Mouse (Mus musculus): Measurements from ENCODE around the gene Gm5108. TPM values are rescaled to one million over a fixed set of nuclear protein-coding genes. Genes with fewer than 3 reads are reported as not detected.

The Gm5108 gene
- total and polyA plus RNA-seq, 2 experiments from 2014 or later, result not detected

DNA sequence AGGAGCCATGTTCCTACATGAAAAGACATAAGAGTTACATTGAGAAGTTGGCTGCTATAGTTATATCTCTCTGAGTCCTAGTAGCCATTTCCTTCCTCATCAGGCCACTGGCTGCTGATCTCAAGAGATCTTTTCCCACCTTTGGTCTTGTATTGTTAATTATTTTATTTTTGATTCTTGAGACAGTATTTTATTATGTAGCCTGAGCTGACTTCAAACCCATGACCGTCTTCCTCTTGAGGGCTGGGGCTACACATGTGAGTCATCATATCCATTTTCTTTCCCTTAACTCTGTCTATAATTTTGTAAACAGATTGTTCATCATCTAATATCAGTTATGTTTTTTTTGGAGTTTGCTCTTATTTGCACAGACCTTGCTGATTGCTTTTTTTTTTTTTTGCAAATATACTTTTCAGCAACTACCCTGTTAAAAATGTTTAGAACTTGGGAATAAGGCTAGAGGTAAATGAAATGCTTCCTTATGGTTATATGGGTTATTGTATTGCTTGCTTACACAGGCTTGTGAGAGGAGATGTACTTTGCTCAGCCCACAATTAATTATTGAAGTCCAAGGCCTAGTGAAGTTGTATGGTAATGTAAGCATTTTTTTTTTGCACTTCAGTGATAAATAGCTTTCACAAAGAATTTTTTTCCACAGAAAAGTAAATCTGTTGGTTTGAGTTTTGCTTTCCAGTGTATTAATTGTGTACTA lies 2.8 kb downstream of the Gm5108 start:
- Histone ChIP-seq H3K4me2 (ENCODE audit: low read depth, low read length, poor library complexity, severe bottlenecking) (no peak overlapping the region), H3K9me3 (ENCODE audit: low read length) (no peaks in the 10 kb centered on the region), H3K27me3 (ENCODE audit: insufficient read depth, low read length) (no peaks in the 10 kb centered on the region), H3K4me1 (ENCODE audit: insufficient read depth, low read length) (peaks cover 2% of the 10 kb centered on the region; the same call in 1 of the 2 replicates), H3K27ac (ENCODE audit: low read depth, low read length) (no peak overlapping the region), H3K4me3 (ENCODE audit: low read depth, low read length) (no peak overlapping the region), H3K36me3 (ENCODE audit: insufficient read depth, low read length) (no peaks in the 10 kb centered on the region), H3K9ac (replicated peaks; ENCODE audit: low read length, poor library complexity, severe bottlenecking) (no peak overlapping the region)
- DNase-seq (ENCODE audit: low spot score) (no peak), ATAC-seq (ENCODE audit: low FRiP score) (no peak)
- 98% methylated on average over 1 of the region's 1 CpGs for WGBS
- TF ChIP-seq CTCF (IDR thresholded peaks at IDR 0.05), result no peak

GRCm38 (mm10) chr5:67946321-67946720 lies 4.9 kb downstream of the Gm5108 start, which contains the start of gene Gm21905:
Gene Gm21905, minus strand, starts transcription at chr5:67946421.
- TF ChIP-seq CTCF (IDR thresholded peaks at IDR 0.05), result no peak
- 76% methylated on average over 5 of the region's 5 CpGs for WGBS
- no peaks in the 10 kb centered on the region for H3K27me3 ChIP-seq (ENCODE audit: insufficient read depth, low read length)
- H3K27ac ChIP-seq (ENCODE audit: low read depth, low read length), result no peak within 1 kb of the TSS
- H3K9me3 ChIP-seq (ENCODE audit: low read length), result no peaks in the 10 kb centered on the region
- no peak for DNase-seq (ENCODE audit: low spot score)
- H3K36me3 ChIP-seq (ENCODE audit: insufficient read depth, low read length), result no peaks in the 10 kb centered on the region
- no peak for ATAC-seq (ENCODE audit: low FRiP score)
- no peak within 1 kb of the TSS for H3K9ac ChIP-seq (replicated peaks; ENCODE audit: low read length, poor library complexity, severe bottlenecking)
- H3K4me1 ChIP-seq (ENCODE audit: insufficient read depth, low read length), result peaks cover 2% of the 10 kb centered on the region; the same call in 1 of the 2 replicates
- no peak within 1 kb of the TSS for H3K4me3 ChIP-seq (ENCODE audit: low read depth, low read length)
- H3K4me2 ChIP-seq (ENCODE audit: low read depth, low read length, poor library complexity, severe bottlenecking), result no peak within 1 kb of the TSS

DNA sequence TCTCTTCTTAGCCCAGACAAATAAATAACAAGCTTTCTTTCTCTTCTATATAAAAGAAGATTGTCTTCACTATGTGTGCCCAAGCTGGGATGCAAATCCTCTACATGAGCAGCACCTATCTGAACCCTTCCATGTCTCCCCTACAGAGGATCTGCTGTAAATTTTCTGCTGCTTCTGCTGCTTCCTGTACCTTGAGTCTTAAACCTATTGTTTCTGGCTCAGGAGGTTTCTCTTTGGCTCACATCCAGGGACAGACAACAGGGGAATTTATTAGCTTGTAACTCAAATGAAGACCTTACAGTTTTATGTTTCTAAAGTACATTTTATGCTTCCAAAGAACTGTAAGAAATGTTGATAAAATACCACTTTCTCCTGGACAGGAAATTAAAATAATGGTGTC lies 5.5 kb downstream of the Gm5108 start:
- no peak overlapping the region for H3K27ac ChIP-seq (ENCODE audit: low read depth, low read length)
- DNase-seq (ENCODE audit: low spot score) (no peak), ATAC-seq (ENCODE audit: low FRiP score) (no peak)
- H3K4me3 ChIP-seq (ENCODE audit: low read depth, low read length), result no peak overlapping the region
- no peak overlapping the region for H3K9ac ChIP-seq (replicated peaks; ENCODE audit: low read length, poor library complexity, severe bottlenecking)
- H3K4me2 ChIP-seq (ENCODE audit: low read depth, low read length, poor library complexity, severe bottlenecking), result no peak overlapping the region
- no peaks in the 10 kb centered on the region for H3K36me3 ChIP-seq (ENCODE audit: insufficient read depth, low read length)
- no peaks in the 10 kb centered on the region for H3K27me3 ChIP-seq (ENCODE audit: insufficient read depth, low read length)
- H3K4me1 ChIP-seq (ENCODE audit: insufficient read depth, low read length), result peaks cover 2% of the 10 kb centered on the region; the same call in 1 of the 2 replicates
- TF ChIP-seq CTCF (IDR thresholded peaks at IDR 0.05), result no peak
- H3K9me3 ChIP-seq (ENCODE audit: low read length), result no peaks in the 10 kb centered on the region

- no peak overlapping the region for H3K4me2 ChIP-seq (ENCODE audit: low read depth, low read length, poor library complexity, severe bottlenecking)
- WGBS, result 70% methylated on average over 5 of the region's 5 CpGs
- TF ChIP-seq CTCF (IDR thresholded peaks at IDR 0.05), result no peak
- H3K27me3 ChIP-seq (ENCODE audit: insufficient read depth, low read length), result no peaks in the 10 kb centered on the region
- DNase-seq (ENCODE audit: low spot score), result no peak
- H3K9me3 ChIP-seq (ENCODE audit: low read length), result no peaks in the 10 kb centered on the region
- no peak overlapping the region for H3K9ac ChIP-seq (replicated peaks; ENCODE audit: low read length, poor library complexity, severe bottlenecking)
- no peak overlapping the region for H3K27ac ChIP-seq (ENCODE audit: low read depth, low read length)
- peaks cover 2% of the 10 kb centered on the region; the same call in 1 of the 2 replicates for H3K4me1 ChIP-seq (ENCODE audit: insufficient read depth, low read length)
- H3K36me3 ChIP-seq (ENCODE audit: insufficient read depth, low read length), result no peaks in the 10 kb centered on the region
- no peak for ATAC-seq (ENCODE audit: low FRiP score)
- no peak overlapping the region for H3K4me3 ChIP-seq (ENCODE audit: low read depth, low read length)
These were observed 6.6 kb downstream of the Gm5108 start for GRCm38 (mm10) chr5:67948074-67948473.

GRCm38 (mm10) chr5:67954097-67954496 lies 12.6 kb downstream of the Gm5108 start:
- no peaks in the 10 kb centered on the region for H3K4me1 ChIP-seq (ENCODE audit: insufficient read depth, low read length)
- WGBS, result 71% methylated on average over 4 of the region's 4 CpGs
- H3K9me3 ChIP-seq (ENCODE audit: low read length), result no peaks in the 10 kb centered on the region
- no peak for TF ChIP-seq CTCF (IDR thresholded peaks at IDR 0.05)
- no peak for ATAC-seq (ENCODE audit: low FRiP score)
- H3K9ac ChIP-seq (replicated peaks; ENCODE audit: low read length, poor library complexity, severe bottlenecking), result no peak overlapping the region
- no peak overlapping the region for H3K4me3 ChIP-seq (ENCODE audit: low read depth, low read length)
- no peaks in the 10 kb centered on the region for H3K36me3 ChIP-seq (ENCODE audit: insufficient read depth, low read length)
- no peak for DNase-seq (ENCODE audit: low spot score)
- H3K4me2 ChIP-seq (ENCODE audit: low read depth, low read length, poor library complexity, severe bottlenecking), result no peak overlapping the region
- H3K27ac ChIP-seq (ENCODE audit: low read depth, low read length), result no peak overlapping the region
- H3K27me3 ChIP-seq (ENCODE audit: insufficient read depth, low read length), result no peaks in the 10 kb centered on the region

DNA sequence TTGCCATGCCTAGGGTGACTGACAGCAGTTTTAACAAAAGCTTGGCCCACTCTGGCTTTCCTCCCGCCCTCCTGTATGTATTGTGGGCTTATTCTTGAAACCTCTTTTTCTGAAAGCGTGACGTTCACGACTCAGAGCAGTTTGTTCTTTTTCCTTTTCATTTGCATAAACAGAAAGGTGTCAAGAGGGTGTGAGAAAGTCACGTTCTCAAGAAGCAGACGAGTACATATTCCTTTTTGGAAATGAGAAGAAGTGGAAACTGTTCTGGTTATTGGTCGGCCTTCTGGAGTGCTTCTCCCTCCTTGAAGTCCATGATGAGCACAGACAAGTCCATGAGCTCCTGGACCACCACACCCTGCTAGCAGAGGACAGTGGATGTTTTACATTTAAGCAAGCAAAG lies 14.0 kb downstream of the Gm5108 start:
- H3K27me3 ChIP-seq (ENCODE audit: insufficient read depth, low read length), result no peaks in the 10 kb centered on the region
- DNase-seq (ENCODE audit: low spot score) (no peak), ATAC-seq (ENCODE audit: low FRiP score) (no peak)
- no peak overlapping the region for H3K4me3 ChIP-seq (ENCODE audit: low read depth, low read length)
- no peaks in the 10 kb centered on the region for H3K9me3 ChIP-seq (ENCODE audit: low read length)
- TF ChIP-seq CTCF (IDR thresholded peaks at IDR 0.05), result no peak
- H3K9ac ChIP-seq (replicated peaks; ENCODE audit: low read length, poor library complexity, severe bottlenecking), result no peak overlapping the region
- H3K4me1 ChIP-seq (ENCODE audit: insufficient read depth, low read length), result no peaks in the 10 kb centered on the region
- 48% methylated on average over 7 of the region's 7 CpGs for WGBS
- H3K4me2 ChIP-seq (ENCODE audit: low read depth, low read length, poor library complexity, severe bottlenecking), result no peak overlapping the region
- no peak overlapping the region for H3K27ac ChIP-seq (ENCODE audit: low read depth, low read length)
- no peaks in the 10 kb centered on the region for H3K36me3 ChIP-seq (ENCODE audit: insufficient read depth, low read length)

All from midbrain, postnatal 0 days (tissue).